ENCODE assay signal across 12 mouse cellular contexts in the genomic region with DNA sequence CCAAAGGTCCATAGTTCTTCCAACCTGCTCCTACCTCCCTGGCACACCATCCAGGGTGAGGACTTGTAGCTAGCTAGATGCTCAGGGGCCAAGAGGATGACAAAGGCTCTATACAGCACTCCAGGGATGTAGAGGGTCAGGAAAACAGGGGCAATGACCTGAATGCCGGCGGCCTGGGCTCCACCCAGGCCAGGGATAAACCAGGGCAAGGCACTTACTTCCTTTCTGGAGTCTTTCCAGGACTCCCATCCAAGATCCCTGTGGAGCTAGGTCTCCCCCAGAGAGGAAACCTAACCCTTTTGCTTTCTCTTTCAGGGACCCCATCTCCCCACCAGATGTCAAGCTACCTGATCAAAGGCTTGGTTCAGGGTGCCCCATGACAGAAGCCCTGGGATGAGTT. TPM values are rescaled to one million over a fixed set of nuclear protein-coding genes. Genes with fewer than 3 reads are reported as not detected.
DNase-seq lines count a peak whose midpoint lies in the region; ATAC-seq and TF ChIP-seq lines count a peak whose summit lies in the region.
"Had no signal": no experiment of that assay in that cellular context is flagged by ENCODE, and none has a peak within 500 bp of the region (broad histone marks: within the 10 kb centered on the region; RNA-seq: fewer than 3 reads in every experiment).

No protein-coding gene starts in this region.

- no peak for TF ChIP-seq EP300 in lung, postnatal 0 days (IDR thresholded peaks at IDR 0.05)

- WGBS in liver, adult 2 months, result 60% methylated on average over 2 of the region's 2 CpGs
- 54% methylated on average over 2 of the region's 2 CpGs for WGBS in liver, embryonic 12.5 days (ENCODE audit: insufficient replicate concordance)
- 21% methylated on average over 2 of the region's 2 CpGs for WGBS in kidney, embryonic 15.5 days
- WGBS in lung, postnatal 0 days, result 5% methylated on average over 2 of the region's 2 CpGs

- no peaks in the 10 kb centered on the region for H3K36me3 ChIP-seq in liver, adult 2 months (ENCODE audit: control insufficient read depth, insufficient read depth, low read length)
- H3K36me3 ChIP-seq in liver, embryonic 12.5 days, result no peaks in the 10 kb centered on the region
- H3K36me3 ChIP-seq in kidney, embryonic 15.5 days, result no peaks in the 10 kb centered on the region
- H3K36me3 ChIP-seq in lung, postnatal 0 days (ENCODE audit: insufficient read depth, low read length), result no peaks in the 10 kb centered on the region
- H3K36me3 ChIP-seq: forebrain, embryonic 12.5 days; G1E had no signal

- no peak for DNase-seq in gastrocnemius, adult 2 months
- DNase-seq in gastrocnemius, adult 8-10 months (ENCODE audit: low spot score in 2 of 2), result no peak
- DNase-seq in liver, adult 2 months (ENCODE audit: extremely low read depth, low read depth, low spot score), result peak; percentile 5
- DNase-seq in lung, postnatal 0 days (ENCODE audit: low spot score), result peak; percentile 47
- no peak for DNase-seq in cerebellum, adult 9-11 months
- DNase-seq: thymus, postnatal 14 days had no signal

- H3K9ac ChIP-seq in liver, adult 2 months (ENCODE audit: low read depth, low read length), result no peak overlapping the region
- H3K9ac ChIP-seq in liver, embryonic 12.5 days, result no peak overlapping the region
- no peak overlapping the region for H3K9ac ChIP-seq in kidney, embryonic 15.5 days
- H3K9ac ChIP-seq in lung, postnatal 0 days (replicated peaks; ENCODE audit: low read depth), result no peak overlapping the region
- H3K9ac ChIP-seq: forebrain, embryonic 12.5 days had no signal

- H3K4me1 ChIP-seq in liver, adult 2 months (ENCODE audit: control insufficient read depth, insufficient read depth, low read length), result peaks cover 2% of the 10 kb centered on the region; the same call in 1 of the 2 replicates
- peaks cover 3% of the 10 kb centered on the region; the same call in 1 of the 2 replicates for H3K4me1 ChIP-seq in liver, embryonic 12.5 days
- H3K4me1 ChIP-seq in kidney, embryonic 15.5 days, result peaks cover 59% of the 10 kb centered on the region
- H3K4me1 ChIP-seq in lung, postnatal 0 days (ENCODE audit: insufficient read depth, low read depth, low read length), result no peaks in the 10 kb centered on the region

- no peaks in the 10 kb centered on the region for H3K27me3 ChIP-seq in liver, adult 2 months (ENCODE audit: control insufficient read depth, insufficient read depth, low read length)
- H3K27me3 ChIP-seq in liver, embryonic 12.5 days (replicated peaks), result no peaks in the 10 kb centered on the region
- no peaks in the 10 kb centered on the region for H3K27me3 ChIP-seq in kidney, embryonic 15.5 days
- H3K27me3 ChIP-seq in lung, postnatal 0 days (replicated peaks; ENCODE audit: insufficient read depth, low read length), result no peaks in the 10 kb centered on the region
- H3K27me3 ChIP-seq: forebrain, embryonic 12.5 days had no signal

- intact Hi-C loops in gastrocnemius, adult 2 months (cut with DNase I), result loop anchor here (1.0 kb wide), 1 partner anchor 9 kb away; no protein-coding TSS in a partner anchor

- no peak overlapping the region for H3K4me2 ChIP-seq in liver, embryonic 12.5 days
- H3K4me2 ChIP-seq in kidney, embryonic 15.5 days, result no peak overlapping the region
- H3K4me2 ChIP-seq in lung, postnatal 0 days (replicated peaks; ENCODE audit: low read depth, low read length), result no peak overlapping the region
- H3K4me2 ChIP-seq: forebrain, embryonic 12.5 days; midbrain, embryonic 11.5 days had no signal

- peak overlapping the region; percentile 69 for H3K27ac ChIP-seq in gastrocnemius, adult 2 months
- H3K27ac ChIP-seq in liver, adult 2 months (replicated peaks; ENCODE audit: insufficient read depth, low read depth, low read length), result no peak overlapping the region
- H3K27ac ChIP-seq in liver, embryonic 12.5 days, result no peak overlapping the region
- H3K27ac ChIP-seq in kidney, embryonic 15.5 days, result peak overlapping the region; percentile 66
- H3K27ac ChIP-seq in lung, postnatal 0 days (ENCODE audit: low read length), result no peak overlapping the region
- H3K27ac ChIP-seq: forebrain, embryonic 12.5 days had no signal

- no peak for TF ChIP-seq POLR2A in liver, adult 2 months (IDR thresholded peaks at IDR 0.05; ENCODE audit: extremely low read depth, insufficient read depth, low read length)

- no peak for ATAC-seq in liver, embryonic 12.5 days
- ATAC-seq in kidney, embryonic 15.5 days (replicated peaks; ENCODE audit: low FRiP score), result no peak
- ATAC-seq in lung, postnatal 0 days, result peak; percentile 77
- no peak for ATAC-seq in granulocyte monocyte progenitor cell, adult 5-6 weeks (replicated peaks; ENCODE audit: poor library complexity, severe bottlenecking)

- TF ChIP-seq CTCF in gastrocnemius, adult 2 months (IDR thresholded peaks at IDR 0.05), result no peak
- no peak for TF ChIP-seq CTCF in liver, adult 2 months (IDR thresholded peaks at IDR 0.05; ENCODE audit: low read depth, low read length)
- TF ChIP-seq CTCF in lung, postnatal 0 days (IDR thresholded peaks at IDR 0.05), result no peak

- no peak overlapping the region; the same call in 1 of the 2 replicates for H3K4me3 ChIP-seq in gastrocnemius, adult 2 months
- H3K4me3 ChIP-seq in liver, adult 2 months (ENCODE audit: insufficient read depth, low read depth, low read length), result no peak overlapping the region
- H3K4me3 ChIP-seq in liver, embryonic 12.5 days, result no peak overlapping the region
- H3K4me3 ChIP-seq in kidney, embryonic 15.5 days (replicated peaks), result no peak overlapping the region
- H3K4me3 ChIP-seq in lung, postnatal 0 days (ENCODE audit: low read depth, low read length), result no peak overlapping the region
- H3K4me3 ChIP-seq: forebrain, embryonic 12.5 days had no signal

- no peaks in the 10 kb centered on the region for H3K79me2 ChIP-seq in liver, adult 2 months (ENCODE audit: control insufficient read depth, insufficient read depth, low read length)

- no peaks in the 10 kb centered on the region for H3K9me3 ChIP-seq in liver, embryonic 12.5 days (replicated peaks)
- no peaks in the 10 kb centered on the region for H3K9me3 ChIP-seq in kidney, embryonic 15.5 days (replicated peaks)
- H3K9me3 ChIP-seq in lung, postnatal 0 days (ENCODE audit: low read length), result no peaks in the 10 kb centered on the region
- H3K9me3 ChIP-seq: forebrain, embryonic 12.5 days had no signal

RNA-seq across cellular contexts. Expression of gene Zfp423, which starts 30.5 kb away (rescaled TPM):
- total RNA-seq in gastrocnemius, adult 2 months (2021), result 10 to 100 TPM; 13.0 to 15.6 TPM
- total RNA-seq in gastrocnemius, adult 8-10 months (2022), result 10 to 100 TPM in 3 of 4 experiments, 1 to 10 TPM in 1; 8.4 to 14.8 (median 13.9) TPM
- total RNA-seq in liver, adult 2 months (2014; rRNA removed), result 0.18 and 0.20 TPM in 2 replicates
- polyA plus RNA-seq in liver, adult 2 months (2012; rRNA removed), result 0.31 and 0.88 TPM in 2 replicates
- polyA plus RNA-seq in liver, embryonic 12.5 days (2016; fragmentation: Nextera tagmentation; extraction: Ambion mirVana), result 2.1 and 2.5 TPM in 2 replicates
- 9.2 and 10.9 TPM in 2 replicates for polyA plus RNA-seq in kidney, embryonic 15.5 days (2015; fragmentation: Nextera tagmentation; extraction: Ambion mirVana)
- 2.1 and 3.5 TPM in 2 replicates for polyA plus RNA-seq in lung, postnatal 0 days (2015; fragmentation: Nextera tagmentation; extraction: Ambion mirVana)
- total RNA-seq in granulocyte monocyte progenitor cell, adult 5-6 weeks (2014; fragmentation: Nextera tagmentation), result not detected in 2 replicates
- total RNA-seq in granulocyte monocyte progenitor cell, adult 5-6 weeks (2017), result not detected in 2 replicates
- total RNA-seq: G1E had no signal
- polyA plus RNA-seq: G1E had no signal

Comparison
In these comparisons a context has a peak if more than half of its experiments do, and no peak if none do; other contexts are left out.
1. DNase-seq: peak in liver, adult 2 months (single experiment) and lung, postnatal 0 days (single experiment); none in gastrocnemius, adult 2 months (single experiment), gastrocnemius, adult 8-10 months (0 of 2) and cerebellum, adult 9-11 months (single experiment).
2. H3K27ac ChIP-seq: peak in gastrocnemius, adult 2 months (single experiment) and kidney, embryonic 15.5 days (single experiment); none in liver, adult 2 months (single experiment), liver, embryonic 12.5 days (single experiment) and lung, postnatal 0 days (single experiment).